Comparison of ENCODE assay signal across 13 mouse cellular contexts in the genomic region with DNA sequence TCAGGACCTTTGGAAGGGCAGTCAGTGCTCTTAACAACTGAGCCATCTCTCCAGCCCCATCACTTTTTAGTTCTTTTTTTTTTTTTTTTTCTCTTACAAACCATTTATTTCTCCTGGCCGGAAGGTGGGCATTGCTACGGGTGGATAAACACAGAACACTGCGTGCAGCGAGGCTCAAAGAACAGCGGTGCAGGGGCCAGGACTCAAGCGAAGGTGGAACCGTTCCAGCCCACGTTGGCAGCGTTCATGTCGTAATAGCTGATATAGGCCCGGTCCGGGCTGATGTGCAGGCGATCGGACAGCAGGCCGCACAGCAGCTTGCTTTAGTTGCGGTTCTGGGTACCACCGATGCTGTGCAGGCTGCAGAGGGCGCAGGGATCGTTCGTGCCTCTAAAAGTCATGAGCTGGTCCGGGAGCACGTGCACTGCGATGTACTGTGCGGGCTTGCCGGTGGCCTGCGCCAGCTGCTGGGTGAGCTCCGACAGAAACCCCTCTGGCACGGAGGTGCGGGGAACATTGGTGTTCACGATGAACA.
DNase-seq lines count a peak whose midpoint lies in the region; ATAC-seq lines count a peak whose summit lies in the region.
"Had no signal": no experiment of that assay in that cellular context is flagged by ENCODE, and none has a peak within 500 bp of the region (broad histone marks: within the 10 kb centered on the region; RNA-seq: fewer than 3 reads in every experiment).

No protein-coding gene starts in this region.

- no peak overlapping the region for H3K27ac ChIP-seq in heart, embryonic 14.5 days (replicated peaks in 1 of 2; ENCODE audit: control insufficient read depth in 1 of 2, insufficient read depth in 1 of 2, low read depth in 2 of 2, low read length in 2 of 2)
- no peak overlapping the region for H3K27ac ChIP-seq in limb, embryonic 12.5 days
- no peak overlapping the region for H3K27ac ChIP-seq in limb, embryonic 10.5 days
- H3K27ac ChIP-seq in neural tube, embryonic 14.5 days (ENCODE audit: low read depth, low read length) = no peak overlapping the region
- H3K27ac ChIP-seq: left cerebral cortex, adult 2 months had no signal

- H3K4me2 ChIP-seq in heart, embryonic 14.5 days (ENCODE audit: low read length) = peak overlapping the region; percentile 31; the same call in 1 of the 2 replicates
- H3K4me2 ChIP-seq in limb, embryonic 12.5 days = 0 out of 2 replicates have a peak overlapping the region, but pooled peaks have one; percentile 4
- H3K4me2 ChIP-seq in neural tube, embryonic 14.5 days (ENCODE audit: low read depth, low read length) = 0 out of 2 replicates have a peak overlapping the region, but pooled peaks have one; percentile 11

- no peak for DNase-seq in heart, adult 9 months (ENCODE audit: low spot score in 2 of 2)
- DNase-seq in limb, embryonic 10.5 days (ENCODE audit: low spot score) = no peak
- peak; percentile 17 to 56 for DNase-seq in kidney, postnatal 25 days
- no peak for DNase-seq in gastrocnemius, postnatal 25 days
- DNase-seq: cerebellum, postnatal 36 days; gastrocnemius, postnatal 10 days; liver, postnatal 0 days had no signal

- WGBS in heart, embryonic 14.5 days = 64% methylated on average over 30 of the region's 30 CpGs
- WGBS in limb, embryonic 12.5 days = 61% methylated on average over 30 of the region's 30 CpGs
- 68% methylated on average over 30 of the region's 30 CpGs for WGBS in limb, embryonic 10.5 days
- 66% methylated on average over 30 of the region's 30 CpGs for WGBS in neural tube, embryonic 14.5 days

- ATAC-seq in heart, embryonic 14.5 days (ENCODE audit: insufficient number of reproducible peaks, insufficient read depth, low FRiP score, low read depth) = no peak
- ATAC-seq in limb, embryonic 12.5 days (ENCODE audit: insufficient number of reproducible peaks, insufficient read depth, low FRiP score, low TSS enrichment, low read depth) = no peak
- ATAC-seq in neural tube, embryonic 14.5 days (ENCODE audit: low read depth) = no peak
- ATAC-seq: liver, postnatal 0 days had no signal

- H3K36me3 ChIP-seq in heart, embryonic 14.5 days (ENCODE audit: control insufficient read depth, insufficient read depth, low read length) = no peaks in the 10 kb centered on the region
- H3K36me3 ChIP-seq in limb, embryonic 12.5 days = no peaks in the 10 kb centered on the region
- H3K36me3 ChIP-seq in limb, embryonic 10.5 days = no peaks in the 10 kb centered on the region
- H3K36me3 ChIP-seq in neural tube, embryonic 14.5 days (ENCODE audit: control insufficient read depth, insufficient read depth, low read length) = no peaks in the 10 kb centered on the region

- no peaks in the 10 kb centered on the region; a peak in 1 of 4 replicates for H3K4me1 ChIP-seq in heart, embryonic 14.5 days (ENCODE audit: control insufficient read depth in 2 of 2, insufficient read depth in 2 of 2, low read length in 2 of 2)
- no peaks in the 10 kb centered on the region for H3K4me1 ChIP-seq in limb, embryonic 12.5 days (replicated peaks)
- H3K4me1 ChIP-seq in limb, embryonic 10.5 days = peaks cover 3% of the 10 kb centered on the region; the same call in 1 of the 2 replicates
- no peaks in the 10 kb centered on the region for H3K4me1 ChIP-seq in neural tube, embryonic 14.5 days (ENCODE audit: control insufficient read depth, insufficient read depth, low read length)
- H3K4me1 ChIP-seq: megakaryocyte, embryonic 14.5 days had no signal

- 0 out of 2 replicates have a peak, but pooled peaks cover 3% of the 10 kb centered on the region for H3K27me3 ChIP-seq in heart, embryonic 14.5 days (ENCODE audit: control insufficient read depth, insufficient read depth, low read length)
- no peaks in the 10 kb centered on the region for H3K27me3 ChIP-seq in limb, embryonic 12.5 days
- no peaks in the 10 kb centered on the region for H3K27me3 ChIP-seq in limb, embryonic 10.5 days (ENCODE audit: low read depth, poor library complexity, severe bottlenecking)
- H3K27me3 ChIP-seq in neural tube, embryonic 14.5 days (ENCODE audit: control insufficient read depth, insufficient read depth, low read length) = no peaks in the 10 kb centered on the region
- H3K27me3 ChIP-seq: megakaryocyte, embryonic 14.5 days had no signal

- no peaks in the 10 kb centered on the region for H3K9me3 ChIP-seq in heart, embryonic 14.5 days (ENCODE audit: control insufficient read depth, low read length)
- no peaks in the 10 kb centered on the region for H3K9me3 ChIP-seq in limb, embryonic 12.5 days
- H3K9me3 ChIP-seq in limb, embryonic 10.5 days (replicated peaks) = no peaks in the 10 kb centered on the region
- no peaks in the 10 kb centered on the region for H3K9me3 ChIP-seq in neural tube, embryonic 14.5 days (ENCODE audit: control insufficient read depth, low read length)

- H3K9ac ChIP-seq in heart, embryonic 14.5 days (ENCODE audit: low read length) = no peak overlapping the region
- H3K9ac ChIP-seq in limb, embryonic 12.5 days (replicated peaks) = no peak overlapping the region
- no peak overlapping the region for H3K9ac ChIP-seq in neural tube, embryonic 14.5 days (replicated peaks; ENCODE audit: low read depth, low read length)
- H3K9ac ChIP-seq: liver, postnatal 0 days had no signal

- no peak overlapping the region for H3K4me3 ChIP-seq in heart, embryonic 14.5 days (ENCODE audit: control insufficient read depth in 1 of 2, insufficient read depth in 1 of 2, low read depth in 1 of 2, low read length in 2 of 2)
- H3K4me3 ChIP-seq in limb, embryonic 12.5 days (replicated peaks) = no peak overlapping the region
- no peak overlapping the region for H3K4me3 ChIP-seq in limb, embryonic 10.5 days
- no peak overlapping the region for H3K4me3 ChIP-seq in neural tube, embryonic 14.5 days (ENCODE audit: low read depth, low read length)
- H3K4me3 ChIP-seq: erythroblast, embryonic 14.5 days; left cerebral cortex, adult 2 months; megakaryocyte, embryonic 14.5 days had no signal

Comparison
In these comparisons a context has a peak if more than half of its experiments do, and no peak if none do; other contexts are left out.
1. DNase-seq: peak in kidney, postnatal 25 days (2 of 2); none in heart, adult 9 months (0 of 2), limb, embryonic 10.5 days (single experiment) and gastrocnemius, postnatal 25 days (single experiment).
2. Peak in every context shown above with its lines, with median percentiles within 50 percentile points of each other: H3K4me2 ChIP-seq.